Mouse (Mus musculus): ENCODE results near the gene Mical3.

Gene Mical3

GRCm38 (mm10) chr6:121081288-121082093 is 49.3 kb downstream of the Mical3 start:
- DNase-seq, result peak; percentile 51 to 67

DNA sequence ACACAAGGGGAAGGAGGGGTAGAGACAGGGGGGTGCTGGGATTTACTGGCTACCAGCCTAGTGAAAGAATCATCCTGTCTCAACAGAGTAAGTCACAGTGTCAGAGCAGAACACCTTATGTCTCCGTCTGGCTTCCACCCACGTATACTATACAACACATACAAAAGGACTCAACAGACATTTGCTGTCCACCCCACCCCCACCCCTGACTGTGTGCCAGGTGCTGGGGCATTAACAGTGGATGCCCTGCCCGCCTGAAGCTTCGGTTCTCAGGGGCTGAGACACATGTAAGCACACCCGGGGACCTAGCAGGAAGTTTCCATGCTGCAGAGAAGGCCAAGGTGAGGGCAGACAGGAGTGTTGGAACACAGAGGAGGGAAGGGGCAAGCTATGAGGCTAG is 52.6 kb downstream of the Mical3 start:
- peak in 1 of 2 experiments; percentile 65 for DNase-seq

GRCm38 (mm10) chr6:121076929-121077566 is 53.8 kb downstream of the Mical3 start:
- no peak for DNase-seq

- no peak for DNase-seq
Observed at GRCm38 (mm10) chr6:121075763-121076162, 55.0 kb downstream of the Mical3 start.

GRCm38 (mm10) chr6:121073312-121073711 is 57.5 kb downstream of the Mical3 start:
- DNase-seq, result no peak

GRCm38 (mm10) chr6:121072615-121073014 is 58.2 kb downstream of the Mical3 start:
- no peak for DNase-seq

DNA sequence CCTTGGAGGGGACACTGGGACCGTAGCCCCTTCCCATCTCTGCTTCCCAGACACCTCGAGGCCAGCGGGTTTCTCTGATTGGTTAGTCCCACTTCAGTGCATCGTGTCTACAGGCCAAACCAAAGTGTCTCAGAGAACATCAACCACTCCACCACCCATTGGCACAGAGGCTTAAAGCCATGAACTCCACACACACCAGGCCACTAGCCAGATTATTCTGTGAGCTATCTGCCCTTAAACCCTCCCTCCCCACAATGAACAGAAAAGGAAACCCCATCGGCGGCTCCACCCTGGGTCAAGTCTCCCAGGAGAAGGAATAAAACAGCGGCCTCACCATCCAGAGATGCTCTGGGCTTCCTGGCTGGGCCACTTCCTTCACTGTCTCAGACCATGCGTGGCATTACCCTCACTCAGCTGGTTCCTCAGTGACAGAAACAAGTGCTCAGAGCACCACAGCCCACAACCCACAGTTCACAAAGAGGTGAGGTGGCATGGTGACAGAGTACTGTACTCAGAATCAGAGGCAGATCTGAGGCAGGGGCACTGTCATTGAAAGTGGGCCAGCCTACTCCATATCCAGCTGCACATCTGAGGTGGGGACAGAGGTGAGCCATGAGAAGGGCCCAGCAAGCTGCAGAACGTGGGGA is 60.1 kb downstream of the Mical3 start:
- DNase-seq, result no peak

DNA sequence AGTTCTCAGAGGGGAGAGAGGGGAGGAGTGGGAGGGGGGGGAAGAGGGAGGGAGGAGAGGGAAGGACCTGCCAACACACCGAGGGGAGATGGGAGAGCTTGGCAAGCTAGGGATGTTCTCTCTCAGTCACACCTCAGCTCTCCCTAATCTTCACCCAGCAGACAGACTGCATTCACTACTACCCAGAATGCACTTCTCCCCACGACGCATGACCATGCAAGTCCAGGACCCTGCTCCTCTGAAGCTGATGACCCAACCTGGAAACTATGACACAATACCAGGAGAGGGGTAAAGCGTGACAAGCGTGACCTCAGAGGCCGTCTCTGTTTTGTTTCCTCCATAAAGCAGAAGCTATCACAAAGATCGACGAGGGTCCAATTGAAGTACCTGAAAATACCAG is 61.6 kb downstream of the Mical3 start:
- no peak for DNase-seq

DNA sequence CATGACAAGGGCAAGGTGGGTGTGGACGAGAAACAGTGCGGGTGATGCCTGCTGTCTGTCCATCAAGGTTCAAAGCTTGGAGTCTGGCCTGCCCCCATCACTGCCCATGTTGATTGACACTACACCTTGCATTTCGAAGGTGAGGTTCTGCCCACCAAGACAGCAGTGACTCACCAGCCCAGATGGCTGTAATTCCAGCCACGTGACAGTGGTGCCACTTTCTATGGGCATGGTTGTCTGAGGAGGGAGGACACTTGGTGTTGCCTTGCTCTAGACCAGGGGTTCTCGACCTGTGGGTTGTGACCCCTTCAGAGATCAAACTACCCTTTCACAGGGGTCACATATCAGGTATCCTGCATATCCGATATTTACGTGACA is 62.7 kb downstream of the Mical3 start:
- DNase-seq, result no peak

GRCm38 (mm10) chr6:121067426-121068086 is 63.2 kb downstream of the Mical3 start:
- no peak for DNase-seq

DNA sequence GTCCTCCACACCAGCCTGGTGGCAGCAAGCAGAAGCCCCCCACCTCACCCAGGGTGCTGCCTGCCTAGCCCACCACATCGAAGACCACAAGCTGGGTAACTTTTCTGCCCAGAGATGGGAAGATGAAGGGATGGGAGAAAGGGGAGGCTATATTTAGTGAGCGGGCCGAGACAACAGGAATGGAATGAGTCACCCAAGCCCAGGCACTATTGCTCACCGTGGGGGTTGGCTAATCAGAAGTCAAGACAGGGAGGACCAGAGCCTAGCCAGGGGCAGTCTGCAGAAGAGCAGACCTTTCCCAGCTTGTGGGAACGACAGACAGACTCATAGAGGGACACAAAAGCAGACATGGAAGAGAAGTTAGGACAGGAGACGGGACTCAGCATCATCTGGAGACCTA is 64.0 kb downstream of the Mical3 start:
- no peak for DNase-seq

DNA sequence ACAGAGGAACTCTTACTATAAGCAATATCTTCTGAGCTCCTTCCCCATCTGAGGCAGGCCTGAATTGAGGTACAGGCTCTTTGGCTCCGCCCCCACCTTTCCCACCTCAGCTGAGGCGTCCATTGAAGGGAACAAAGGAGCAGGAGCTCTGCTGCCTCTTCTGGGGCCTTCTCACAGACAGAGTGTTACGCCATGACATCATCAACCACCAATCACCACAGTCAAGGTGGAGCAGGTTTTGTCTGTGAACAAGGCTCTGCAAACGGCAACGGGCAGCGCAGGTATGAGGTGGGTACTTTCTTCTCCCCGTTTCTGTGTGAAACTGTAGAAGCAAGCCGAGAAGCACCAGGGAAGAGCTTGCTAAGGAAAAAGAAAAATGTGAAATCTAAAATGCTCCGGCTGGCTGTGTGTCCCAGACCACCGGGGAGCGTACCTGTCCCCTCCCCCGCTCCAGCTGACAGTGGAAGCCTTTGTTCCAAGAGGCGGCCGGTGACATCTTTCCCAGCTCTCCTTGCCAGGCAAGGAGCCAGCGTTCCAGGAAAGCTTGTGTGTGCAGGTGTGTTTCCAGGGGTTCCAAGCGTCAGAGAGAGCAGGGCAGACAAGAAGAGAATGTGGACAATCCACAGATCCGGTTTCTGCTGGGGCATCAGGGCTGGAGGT is 66.3 kb downstream of the Mical3 start:
- peak; percentile 46 to 61 for DNase-seq

GRCm38 (mm10) chr6:121063771-121064170 is 67.0 kb downstream of the Mical3 start:
- DNase-seq, result no peak

GRCm38 (mm10) chr6:121062891-121063408 is 67.8 kb downstream of the Mical3 start:
- DNase-seq, result no peak

- no peak for DNase-seq
Observed at GRCm38 (mm10) chr6:121058039-121058438, 72.8 kb downstream of the Mical3 start.

DNA sequence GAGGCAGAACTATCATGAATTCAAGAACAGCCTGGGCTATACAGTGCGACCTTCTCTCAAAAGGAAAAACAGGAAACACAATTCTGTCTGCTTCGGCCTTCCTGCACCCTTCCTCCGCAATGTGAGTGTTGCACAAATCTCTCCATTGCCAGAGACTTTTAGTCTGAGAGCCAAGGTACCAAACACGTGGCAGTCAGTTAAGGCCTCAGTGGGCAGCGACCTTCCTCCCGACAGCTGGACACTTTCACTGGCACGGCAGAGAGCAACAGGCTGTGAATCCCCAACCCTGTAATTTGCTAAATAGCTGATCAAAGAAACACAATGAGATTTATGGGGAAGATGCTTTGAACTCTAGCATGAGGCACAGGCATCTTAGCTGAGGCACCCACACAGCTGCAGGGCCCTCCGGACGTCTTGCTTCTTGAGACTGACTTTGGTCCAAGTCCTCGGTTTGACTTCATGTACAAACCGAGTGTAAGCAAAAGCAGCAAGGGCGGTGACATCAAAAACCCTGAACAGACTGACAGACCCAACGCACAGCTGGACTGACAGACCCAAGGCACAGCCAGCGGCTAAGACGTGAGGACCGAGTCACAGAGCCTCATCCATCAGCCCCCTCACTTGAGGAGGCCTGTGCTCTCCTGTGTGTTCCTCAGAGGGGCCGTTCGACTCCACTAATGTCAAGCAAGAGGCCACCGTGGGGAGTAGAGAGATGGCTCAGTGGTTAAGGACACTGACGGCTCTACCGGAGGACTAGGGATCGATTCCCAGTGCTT is 73.4 kb downstream of the Mical3 start:
- no peak for DNase-seq

DNA sequence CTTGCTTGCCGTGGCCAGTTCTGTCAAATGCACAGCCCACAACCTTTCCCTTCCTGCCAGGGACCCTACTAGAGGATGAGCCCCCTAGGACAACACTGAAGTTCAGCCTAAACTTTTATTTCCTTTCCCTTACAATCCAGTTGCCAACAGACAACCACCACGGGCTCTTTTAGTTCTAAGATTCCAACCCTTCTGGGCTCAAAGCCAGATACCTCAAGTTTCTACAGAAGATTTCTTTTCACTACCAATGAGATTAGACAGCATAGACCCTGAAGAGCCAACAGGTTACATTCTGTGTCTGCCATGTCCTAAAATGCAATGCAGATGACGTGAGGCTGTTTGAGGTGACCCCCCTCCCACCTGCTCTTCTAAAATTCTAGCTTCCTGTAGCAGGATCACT is 75.3 kb downstream of the Mical3 start:
- no peak for DNase-seq

DNA sequence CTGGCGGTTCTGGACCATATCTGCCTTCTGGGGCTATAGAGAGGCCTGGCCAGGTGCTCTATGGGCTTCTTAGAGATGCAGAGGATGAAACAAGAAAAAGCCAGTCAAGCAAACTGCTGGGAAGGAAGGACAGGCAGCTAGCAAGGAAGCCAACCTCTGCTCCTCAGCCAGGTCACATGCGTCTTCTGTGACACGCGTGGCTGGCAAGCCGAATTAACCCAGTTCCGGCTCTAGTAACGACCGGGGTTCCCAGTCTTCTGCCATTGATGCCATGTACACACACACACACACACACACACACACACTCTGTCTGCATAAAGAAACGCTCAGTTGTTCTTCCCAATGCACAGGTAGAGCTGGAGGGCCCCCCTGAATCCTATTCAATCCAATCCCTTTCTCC is 75.9 kb downstream of the Mical3 start:
- peak in 1 of 2 experiments; percentile 45 for DNase-seq

DNA sequence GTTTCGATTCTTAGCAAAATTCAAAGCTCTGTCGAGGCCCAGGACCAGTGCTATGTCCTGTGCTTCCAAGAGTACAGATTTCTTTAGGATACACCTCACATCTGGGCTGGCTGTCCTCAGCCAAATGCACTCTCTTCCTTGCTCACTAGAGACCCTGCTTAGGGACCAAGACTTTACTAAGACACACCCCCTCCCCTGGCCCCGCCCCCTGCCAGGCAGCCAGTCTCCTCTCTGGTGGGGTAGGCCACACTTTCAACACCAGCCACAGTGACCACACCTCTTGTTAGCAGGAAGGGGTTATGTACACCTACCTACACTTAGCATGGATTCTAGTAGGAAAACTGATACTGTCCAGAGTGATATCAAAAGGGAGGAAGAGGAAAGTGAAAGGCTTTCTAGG is 76.5 kb downstream of the Mical3 start:
- no peak for DNase-seq

DNA sequence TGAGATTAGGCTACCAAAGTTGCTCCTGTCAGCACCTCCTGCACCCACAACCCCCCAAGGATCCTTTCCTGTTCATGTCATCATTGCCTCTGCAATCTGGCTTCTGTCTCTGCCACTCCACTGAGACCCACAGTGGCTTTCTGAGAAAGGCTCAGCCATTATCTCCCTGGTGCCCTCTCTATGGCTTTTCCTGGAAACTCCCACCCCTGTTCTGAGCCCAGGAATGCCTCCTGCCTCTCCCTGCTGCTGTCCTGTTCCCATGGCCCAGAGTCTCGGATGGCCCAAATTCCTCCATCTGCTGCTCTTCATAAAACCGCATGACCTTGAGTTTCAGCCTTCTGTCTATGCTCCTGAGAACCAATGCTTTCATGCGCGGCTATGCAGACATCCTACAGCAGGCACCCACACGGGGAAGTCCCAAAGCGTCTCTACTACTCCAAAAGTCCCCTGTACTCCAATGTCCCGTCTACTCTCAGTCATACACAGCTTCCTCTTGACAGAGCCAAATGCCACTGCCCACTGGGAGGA is 77.2 kb downstream of the Mical3 start:
- peak; percentile 58 to 59 for DNase-seq

GRCm38 (mm10) chr6:121051972-121052629 is 78.7 kb downstream of the Mical3 start:
- peak in 1 of 2 experiments; percentile 11 for DNase-seq

Data from cerebellum, postnatal 14 days (tissue).